In genomic region chr12:65464246-65464645, GRCm38 (mm10) we compare ENCODE assay signal across 1 mouse cellular context.
TF ChIP-seq lines count a peak whose summit lies in the region.

No protein-coding gene starts in this region.

TF ChIP-seq in MEL, 35 proteins besides CTCF, POLR2A, EP300 and RAD21 (continued from another document):
- TF ChIP-seq ZNF384 (IDR thresholded peaks at IDR 0.05; ENCODE audit: low read depth, low read length) (no peak), MAX (IDR thresholded peaks at IDR 0.05; ENCODE audit: low read length) (0 out of 2 replicates have a peak, but pooled peaks have one; percentile 15), NELFE (IDR thresholded peaks at IDR 0.05; ENCODE audit: low read depth, low read length) (no peak), POLR2AphosphoS5 (IDR thresholded peaks at IDR 0.05; ENCODE audit: borderline replicate concordance, low read depth, low read length) (no peak), TAL1 (IDR thresholded peaks at IDR 0.05; ENCODE audit: low read length) (no peak), ZKSCAN1 (IDR thresholded peaks at IDR 0.05; ENCODE audit: low read depth, low read length) (no peak), GATA1 (IDR thresholded peaks at IDR 0.05; ENCODE audit: low read depth, low read length) (no peak), CHD2 (IDR thresholded peaks at IDR 0.05; ENCODE audit: low read length) (no peak), USF2 (IDR thresholded peaks at IDR 0.05; ENCODE audit: borderline replicate concordance in 1 of 2, insufficient read depth in 1 of 2, low read depth in 1 of 2, low read length in 2 of 2) (no peak), ETS1 (IDR thresholded peaks at IDR 0.05; ENCODE audit: low read depth, low read length) (peak; percentile 71), MAFK (IDR thresholded peaks at IDR 0.05; ENCODE audit: borderline replicate concordance, low read depth, low read length) (no peak)
